Mouse (Mus musculus) right cerebral cortex, postnatal 25 days (tissue): ENCODE results near the gene Tmem150a.

Source experiments
- DNase-seq: peaks from one replicate; pipeline ENCODE4 v3.0.0; 2022

Tmem150a gene

GRCm38 (mm10) chr6:72407119-72407518 is 51.9 kb downstream of the Tmem150a start:
- peak; percentile 75 for DNase-seq
